Mouse (Mus musculus): ENCODE data around the gene Rapgef4.

DNA sequence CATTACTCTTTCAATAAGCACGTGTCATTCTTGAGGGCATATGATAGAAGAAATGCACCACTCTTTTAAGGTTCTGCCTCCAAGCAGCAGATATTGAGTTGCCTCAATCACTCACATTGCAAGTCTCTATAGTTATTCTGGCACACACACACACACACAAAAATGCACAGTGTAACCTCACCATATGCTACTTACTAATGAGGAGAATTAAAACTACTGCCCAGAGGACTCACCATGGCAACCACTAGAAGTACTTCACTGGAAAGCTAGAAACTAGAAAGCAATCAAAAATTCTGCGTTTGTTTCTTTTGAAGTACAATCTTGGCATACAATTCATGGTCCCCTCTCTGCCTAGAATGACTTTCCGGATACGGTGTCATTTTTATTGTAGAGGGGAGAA, 29.8 kb upstream of the Rapgef4 start:
- TF ChIP-seq CTCF (IDR thresholded peaks at IDR 0.05; ENCODE audit: extremely low read depth, insufficient read depth, insufficient read length, insufficient replicate concordance) (no peak), POLR2A (IDR thresholded peaks at IDR 0.05; ENCODE audit: low read depth, low read length) (no peak)

Measured in spleen, adult 2 months (tissue).